Mouse (Mus musculus) T-helper 2 cell (primary cell): ENCODE results near the gene Zbtb1.

ENCODE experiments used
- in situ Hi-C: fragments of 300-600 bp; cut with MboI, MseI; formaldehyde crosslinking; loops from one replicate; pipeline ENCODE4 v1.15.1; 2025; ENCODE audit warnings: high pct_unique_total_duplicates

Gene Zbtb1

GRCm38 (mm10) chr12:76369206-76369977, 674 bp upstream of the Zbtb1 start, which contains the start of gene Zbtb25:
Zbtb25 (minus strand) TSS chr12:76369602.
- in situ Hi-C loops: no loop called here

DNA sequence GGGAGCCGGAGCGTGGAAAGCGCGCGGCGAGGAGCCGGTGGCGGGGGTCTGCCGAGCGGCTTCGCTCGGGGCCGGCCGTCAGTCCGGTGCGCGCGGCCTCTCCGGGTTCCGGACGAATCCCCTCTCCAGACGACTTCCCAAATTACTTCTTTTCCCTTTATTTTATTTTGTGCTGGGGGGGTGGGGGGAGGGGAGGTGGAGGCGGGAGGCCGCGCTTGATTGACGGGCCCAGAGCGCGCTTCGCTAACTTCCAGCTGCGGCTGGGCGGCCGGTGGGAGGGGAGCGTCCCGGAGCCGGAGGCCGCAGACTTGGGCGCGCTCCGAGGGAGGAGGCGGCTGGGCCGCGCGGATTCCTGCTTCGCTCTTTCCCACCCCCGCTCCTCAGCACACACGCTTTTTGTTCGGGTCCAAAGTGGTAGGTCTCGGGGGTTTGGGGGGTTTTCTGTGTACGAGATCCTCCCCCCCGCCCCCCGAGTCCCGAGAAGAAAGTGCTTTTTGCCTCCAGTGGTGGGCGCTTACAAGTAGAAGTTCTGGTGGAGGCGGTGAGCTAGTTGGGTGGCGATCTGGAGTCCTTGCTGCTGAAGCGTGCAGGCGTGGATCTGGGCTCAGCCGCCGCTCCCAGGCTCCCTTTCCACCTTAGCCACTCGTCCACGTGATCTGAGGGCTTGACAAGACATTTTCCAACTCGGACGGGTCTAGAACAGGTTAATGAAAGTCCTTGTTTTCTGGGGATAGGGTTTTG, 935 bp downstream of the Zbtb1 start:
- in situ Hi-C loops: no loop called here

DNA sequence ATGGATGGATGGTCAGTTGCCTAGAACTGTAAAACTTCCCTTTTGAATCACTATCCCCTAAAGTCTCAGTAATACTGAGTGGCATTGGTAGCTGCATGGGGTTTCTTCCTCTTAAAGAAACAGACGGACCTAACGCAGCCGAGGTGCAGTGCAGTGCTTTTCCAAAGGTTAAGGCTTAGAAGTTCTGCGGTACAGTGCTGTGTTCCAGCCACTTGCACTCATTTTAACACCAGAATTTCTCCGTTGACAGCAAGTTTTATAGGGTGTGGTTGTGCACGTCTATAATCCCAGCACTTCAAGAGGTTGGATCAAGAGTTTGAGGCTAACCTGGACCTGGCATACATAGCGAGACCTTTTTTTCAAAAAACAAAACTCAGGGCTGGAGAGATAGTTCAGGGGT, 2.0 kb downstream of the Zbtb1 start:
- in situ Hi-C loops: no loop called here

DNA sequence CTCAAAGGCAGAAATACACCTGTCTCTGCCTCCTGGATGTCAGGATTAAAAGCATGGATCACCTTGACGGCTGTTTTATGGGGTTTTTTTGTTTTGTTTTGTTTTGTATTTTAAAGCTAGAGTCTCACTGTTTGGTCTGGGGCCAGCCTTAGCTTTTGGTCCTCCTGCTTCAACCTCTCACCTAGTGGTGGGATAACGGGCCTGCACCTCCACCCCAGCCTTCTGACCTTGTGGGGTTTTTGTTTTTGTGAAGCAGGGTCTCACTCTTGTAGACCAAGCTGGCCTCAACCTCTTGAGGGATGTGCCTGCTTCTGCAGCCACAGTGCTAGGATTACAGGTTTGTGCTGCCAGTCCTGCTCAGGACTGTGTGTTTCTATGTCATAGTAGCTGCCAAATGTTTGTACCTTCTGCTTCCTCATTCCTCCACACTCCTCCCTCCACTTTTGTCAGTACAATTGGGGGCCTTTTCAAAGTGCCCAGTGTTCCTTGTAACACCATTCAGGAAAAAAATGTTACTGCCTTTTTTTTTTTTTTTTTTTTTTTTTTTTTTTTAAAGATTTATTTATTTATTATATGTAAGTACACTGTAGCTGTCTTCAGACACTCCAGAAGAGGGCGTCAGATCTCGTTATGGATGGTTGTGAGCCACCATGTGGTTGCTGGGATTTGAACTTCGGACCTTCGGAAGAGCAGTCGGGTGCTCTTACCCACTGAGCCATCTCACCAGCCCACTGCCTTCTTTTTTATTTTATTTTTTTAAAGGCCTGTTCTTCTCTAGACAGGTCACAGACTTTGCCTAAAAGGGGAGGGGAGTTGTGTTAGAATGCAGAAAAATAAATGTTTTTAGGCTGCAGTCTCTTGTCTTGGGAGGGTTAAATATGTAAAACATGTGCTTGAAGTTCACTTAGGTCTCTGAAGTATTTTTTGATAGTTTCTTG, 3.1 kb downstream of the Zbtb1 start:
- in situ Hi-C loops: no loop called here

DNA sequence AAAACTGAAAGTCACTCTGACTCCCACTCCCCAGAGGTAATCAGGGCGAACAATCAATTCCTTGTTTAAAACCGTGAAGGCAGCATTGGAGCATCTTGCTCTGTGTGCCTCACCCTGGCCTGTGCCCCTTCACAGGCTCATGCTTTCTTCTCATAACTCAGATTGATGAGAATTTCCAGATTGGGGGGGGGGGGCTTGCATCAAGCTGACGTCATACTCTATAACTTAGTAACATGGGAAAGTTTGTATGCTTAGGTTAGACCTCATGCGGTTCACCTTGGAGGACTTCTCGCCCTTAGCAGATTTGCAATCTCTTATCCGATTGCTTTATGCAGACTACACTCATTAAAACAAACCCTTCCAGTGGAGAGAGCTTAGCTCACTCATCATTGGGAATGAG, 3.9 kb downstream of the Zbtb1 start:
- in situ Hi-C loops: no loop called here

- in situ Hi-C loops: no loop called here
Observed at GRCm38 (mm10) chr12:76374911-76375310, 4.8 kb downstream of the Zbtb1 start.

DNA sequence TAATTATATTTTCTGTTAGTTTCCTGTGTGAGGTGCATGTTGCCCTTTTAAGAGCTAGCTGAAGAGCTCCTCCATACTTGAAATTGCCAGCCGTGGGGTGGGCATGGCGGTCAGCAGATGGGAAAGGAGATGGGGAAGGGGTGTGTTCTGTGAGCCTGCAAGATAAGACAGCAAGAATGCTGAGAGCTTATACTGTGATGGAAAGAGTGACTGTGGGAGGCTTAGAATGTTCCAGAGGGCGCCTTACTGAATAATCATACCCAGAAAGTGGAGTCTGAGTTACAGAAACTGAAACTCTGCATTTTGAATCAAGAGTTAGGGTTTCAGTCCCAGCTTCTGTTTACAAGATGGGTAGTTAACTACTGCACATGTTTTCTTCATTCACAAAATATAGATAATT, 5.4 kb downstream of the Zbtb1 start:
- in situ Hi-C loops: no loop called here

DNA sequence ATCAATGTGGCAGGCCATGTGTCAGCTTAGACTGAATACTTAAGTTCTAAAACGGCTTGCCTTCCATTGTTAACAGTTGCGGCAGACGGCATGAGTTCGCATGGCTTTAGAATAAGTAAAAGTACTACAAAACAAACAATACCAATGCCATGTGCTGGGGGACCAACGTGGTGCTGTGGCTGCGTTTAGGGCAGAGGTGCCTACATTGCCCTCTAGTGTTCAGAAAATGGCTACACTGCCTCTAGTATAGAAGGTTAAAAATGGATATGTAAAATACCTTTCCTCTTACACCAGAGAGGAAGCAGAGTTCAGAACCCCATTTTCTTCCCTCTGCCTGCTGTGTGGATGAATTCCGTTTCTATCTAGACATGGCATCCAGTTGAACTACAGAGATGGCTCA, 6.6 kb downstream of the Zbtb1 start:
- in situ Hi-C loops: no loop called here

- in situ Hi-C loops: no loop called here
Observed at GRCm38 (mm10) chr12:76377059-76377458, 7.0 kb downstream of the Zbtb1 start.

DNA sequence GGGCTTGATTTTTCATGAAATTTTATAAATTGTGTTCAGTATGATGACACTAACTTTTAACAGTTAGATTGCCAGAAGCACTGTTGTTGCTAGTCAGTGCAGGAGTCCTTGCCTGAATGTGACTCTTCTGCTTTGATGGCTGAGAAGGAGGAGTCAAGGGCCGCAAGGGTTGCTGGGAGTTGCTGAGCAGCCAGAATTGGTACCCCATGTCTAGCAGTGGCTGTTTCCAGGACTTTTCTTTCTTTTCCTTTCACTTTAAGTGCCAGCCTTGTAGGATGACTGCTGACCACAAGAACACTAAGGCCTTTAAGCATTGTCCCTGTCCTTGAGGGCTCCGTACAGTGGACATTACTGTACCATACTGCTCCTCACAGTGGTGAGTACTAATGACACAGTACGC, 7.7 kb downstream of the Zbtb1 start:
- in situ Hi-C loops: no loop called here

- in situ Hi-C loops: no loop called here
Observed at GRCm38 (mm10) chr12:76378556-76378955, 8.5 kb downstream of the Zbtb1 start.

DNA sequence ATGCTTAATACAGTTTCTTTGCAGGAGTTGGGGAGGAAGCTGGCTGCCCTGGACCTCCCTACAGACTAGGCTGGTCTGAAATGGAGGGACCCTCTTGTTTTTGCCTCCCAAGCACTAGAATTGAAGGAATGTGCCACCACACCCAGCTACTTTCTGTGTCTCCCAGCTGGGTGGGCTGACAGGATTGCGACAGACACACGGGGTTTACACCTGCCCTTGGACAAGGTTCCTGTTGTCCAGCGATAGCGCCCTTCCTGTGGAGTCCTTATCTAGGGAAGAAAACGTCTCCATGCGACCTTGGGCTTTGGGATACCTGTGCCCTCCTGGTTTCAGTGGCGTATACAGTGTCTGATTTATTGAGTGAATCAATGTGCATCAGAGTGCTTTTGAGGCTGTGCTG, 10.1 kb downstream of the Zbtb1 start:
- in situ Hi-C loops: no loop called here

DNA sequence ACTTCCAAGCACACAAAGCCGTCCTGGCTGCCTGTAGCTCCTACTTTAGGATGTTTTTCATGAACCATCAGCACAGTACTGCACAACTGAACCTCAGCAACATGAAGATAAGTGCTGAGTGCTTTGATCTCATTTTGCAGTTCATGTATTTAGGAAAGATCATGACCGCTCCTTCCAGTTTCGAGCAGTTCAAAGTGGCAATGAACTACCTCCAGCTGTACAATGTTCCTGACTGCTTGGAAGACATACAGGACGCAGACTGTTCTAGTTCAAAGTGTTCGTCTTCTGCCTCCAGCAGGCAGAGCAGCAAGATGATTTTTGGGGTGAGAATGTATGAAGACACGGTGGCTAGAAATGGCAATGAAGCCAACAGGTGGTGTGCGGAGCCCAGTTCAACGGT, 15.3 kb downstream of the Zbtb1 start:
- in situ Hi-C loops: no loop called here

DNA sequence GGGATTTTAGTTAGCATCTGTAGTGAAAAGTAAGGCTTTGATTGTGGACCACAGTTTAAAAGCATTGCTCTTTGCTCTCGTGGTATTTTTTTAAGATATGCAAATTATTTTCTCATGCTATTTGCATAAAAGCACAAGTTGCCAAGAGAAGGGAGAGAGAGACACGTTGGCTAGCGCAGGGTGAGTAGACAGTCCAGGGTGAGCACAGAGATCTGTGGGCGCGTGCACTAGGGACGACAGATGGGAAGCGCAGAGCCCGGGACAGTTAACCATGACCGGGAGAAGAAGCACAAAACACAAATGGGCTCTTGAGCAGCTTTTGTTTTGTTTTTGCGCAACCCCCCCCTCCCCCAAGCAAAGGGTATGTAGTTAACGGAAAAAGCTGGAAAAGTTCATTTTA, 18.7 kb downstream of the Zbtb1 start:
- in situ Hi-C loops: no loop called here

DNA sequence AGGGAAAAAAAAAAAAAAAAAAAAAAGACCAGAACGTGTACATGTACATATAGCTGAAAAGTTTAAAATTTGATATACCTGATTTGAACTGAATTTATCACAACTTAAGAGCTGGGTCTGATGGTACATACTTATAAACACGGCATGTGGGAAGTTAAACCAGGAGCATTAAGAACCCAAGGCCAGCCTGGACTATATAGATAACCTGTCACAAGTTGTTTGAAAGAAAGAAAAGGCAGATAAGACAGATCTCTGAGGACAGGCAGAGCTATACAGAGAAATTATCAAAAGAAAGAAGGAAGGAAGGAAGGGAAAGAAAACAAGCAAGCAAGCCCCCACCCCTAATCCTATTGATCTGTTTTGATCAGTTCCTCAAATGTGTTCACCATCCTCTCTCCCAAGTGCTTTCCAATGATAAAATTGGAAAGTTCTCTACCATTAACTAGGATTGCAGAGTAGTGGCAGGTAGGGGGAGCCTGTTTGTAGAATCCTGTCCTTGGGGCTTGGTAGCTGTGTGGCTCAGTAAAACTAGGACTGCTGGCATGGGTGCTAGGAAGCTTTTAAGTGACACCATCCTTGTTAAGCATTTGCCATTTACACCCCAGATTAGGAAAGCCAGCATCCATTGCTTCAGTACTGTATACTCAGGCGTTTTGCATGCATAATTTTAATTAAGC, 21.7 kb downstream of the Zbtb1 start:
- in situ Hi-C loops: no loop called here

GRCm38 (mm10) chr12:76392979-76393378, 22.9 kb downstream of the Zbtb1 start:
- in situ Hi-C loops: no loop called here

GRCm38 (mm10) chr12:76397281-76397680, 27.2 kb downstream of the Zbtb1 start:
- in situ Hi-C loops: no loop called here

- in situ Hi-C loops: no loop called here
Observed at GRCm38 (mm10) chr12:76401674-76402073, 31.6 kb downstream of the Zbtb1 start.

DNA sequence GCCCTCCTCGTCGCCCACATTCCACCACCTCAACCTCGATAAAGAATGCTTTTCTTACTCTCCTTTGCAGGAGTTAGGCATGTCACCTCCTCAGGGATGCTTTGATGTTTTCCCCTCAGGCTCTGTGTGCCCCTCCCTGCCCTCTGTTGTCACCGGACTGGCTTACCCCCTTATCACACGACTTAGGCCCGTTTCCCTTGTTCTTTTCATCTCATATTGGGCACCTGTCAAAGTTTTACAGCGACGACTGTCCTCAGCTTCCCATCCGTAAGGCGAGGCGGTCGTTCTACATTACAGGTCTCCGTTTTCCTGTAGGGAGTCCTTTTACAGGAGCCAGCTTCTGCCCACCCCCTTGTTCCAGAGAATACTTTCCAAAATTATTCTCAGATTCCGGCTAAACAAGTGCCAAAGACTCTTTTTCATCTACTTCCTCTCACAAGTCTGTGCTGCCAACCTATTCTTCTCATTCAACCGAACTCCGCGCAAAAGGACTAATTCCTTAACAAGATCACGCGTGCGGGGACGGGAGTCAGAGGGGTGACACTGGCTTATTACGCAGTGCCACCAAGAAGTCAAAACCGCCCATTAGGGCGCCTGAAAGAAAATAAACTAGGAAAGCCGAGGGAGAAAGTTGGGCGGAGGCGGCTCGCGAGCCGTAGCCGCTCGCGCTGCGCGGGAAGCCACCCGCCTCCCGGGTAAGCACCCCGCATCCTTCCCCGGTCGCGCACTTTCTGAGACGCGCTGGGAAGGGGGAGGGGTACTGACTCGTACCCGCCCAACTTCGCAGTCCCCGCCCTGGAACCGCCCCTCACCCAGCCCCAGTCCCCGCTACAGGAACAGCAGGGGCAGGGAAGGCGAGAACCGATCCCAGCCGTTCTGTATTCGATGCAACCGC, 33.2 kb downstream of the Zbtb1 start:
- in situ Hi-C loops: no loop called here

- in situ Hi-C loops: no loop called here
Observed at GRCm38 (mm10) chr12:76403886-76404537, 33.9 kb downstream of the Zbtb1 start, which contains the start of gene Hspa2. Hspa2 (plus strand) TSS chr12:76404176.
